11 mouse cellular contexts compared by ENCODE assay signal in the genomic region with DNA sequence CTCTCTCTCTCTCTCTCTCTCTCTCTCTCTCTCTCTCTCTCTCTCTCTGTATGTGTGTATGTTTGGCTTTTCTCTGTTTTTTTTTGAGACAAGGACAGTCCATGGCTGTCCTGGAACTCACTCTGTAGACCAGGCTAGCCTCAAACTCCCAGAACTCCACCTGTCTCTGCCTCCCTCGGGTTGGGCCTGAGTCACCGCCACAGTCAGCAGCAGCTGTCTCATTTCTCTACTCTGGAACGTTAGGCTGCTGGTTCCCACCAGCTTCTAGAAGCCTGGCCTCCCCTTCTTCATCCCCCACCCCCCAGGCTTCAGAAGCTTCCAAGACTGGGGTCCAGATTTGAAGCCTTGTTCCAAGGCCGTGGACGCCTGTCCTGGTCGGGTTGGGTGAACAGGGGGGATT. TPM values are rescaled to one million over a fixed set of nuclear protein-coding genes. Genes with fewer than 3 reads are reported as not detected.
DNase-seq lines count a peak whose midpoint lies in the region; ATAC-seq lines count a peak whose summit lies in the region.
"Had no signal": no experiment of that assay in that cellular context is flagged by ENCODE, and none has a peak within 500 bp of the region (broad histone marks: within the 10 kb centered on the region; RNA-seq: fewer than 3 reads in every experiment).

No protein-coding gene starts in this region.

- no peaks in the 10 kb centered on the region for H3K36me3 ChIP-seq in hindbrain, embryonic 12.5 days
- no peaks in the 10 kb centered on the region for H3K36me3 ChIP-seq in hindbrain, embryonic 11.5 days (ENCODE audit: control insufficient read depth, insufficient read depth, low read length)
- no peaks in the 10 kb centered on the region for H3K36me3 ChIP-seq in embryonic facial prominence, embryonic 12.5 days
- no peaks in the 10 kb centered on the region for H3K36me3 ChIP-seq in intestine, embryonic 16.5 days (ENCODE audit: control insufficient read depth, insufficient read depth, low read length)
- H3K36me3 ChIP-seq in midbrain, embryonic 15.5 days (replicated peaks), result no peaks in the 10 kb centered on the region

- peak overlapping the region; percentile 25; the same call in 1 of the 2 replicates for H3K27ac ChIP-seq in hindbrain, embryonic 12.5 days
- no peak overlapping the region for H3K27ac ChIP-seq in hindbrain, embryonic 11.5 days (ENCODE audit: low read depth, low read length)
- H3K27ac ChIP-seq in embryonic facial prominence, embryonic 12.5 days, result 0 out of 2 replicates have a peak overlapping the region, but pooled peaks have one; percentile 36
- H3K27ac ChIP-seq in intestine, embryonic 16.5 days (ENCODE audit: low read length), result peak overlapping the region; percentile 61; the same call in 1 of the 2 replicates
- H3K27ac ChIP-seq in midbrain, embryonic 15.5 days, result no peak overlapping the region

- H3K4me1 ChIP-seq in hindbrain, embryonic 12.5 days, result peaks cover 10% of the 10 kb centered on the region
- peaks cover 5% of the 10 kb centered on the region; the same call in 1 of the 2 replicates for H3K4me1 ChIP-seq in hindbrain, embryonic 11.5 days (replicated peaks; ENCODE audit: control insufficient read depth, insufficient read depth, low read length)
- peaks cover 7% of the 10 kb centered on the region for H3K4me1 ChIP-seq in embryonic facial prominence, embryonic 12.5 days
- H3K4me1 ChIP-seq in intestine, embryonic 16.5 days (ENCODE audit: control insufficient read depth, insufficient read depth, low read length), result peaks cover 20% of the 10 kb centered on the region
- H3K4me1 ChIP-seq in midbrain, embryonic 15.5 days, result peaks cover 6% of the 10 kb centered on the region

- H3K4me2 ChIP-seq in hindbrain, embryonic 12.5 days (replicated peaks), result peak overlapping the region; percentile 40; the same call in 1 of the 2 replicates
- H3K4me2 ChIP-seq in hindbrain, embryonic 11.5 days (replicated peaks; ENCODE audit: low read depth, low read length), result no peak overlapping the region
- peak overlapping the region; percentile 41; the same call in 1 of the 2 replicates for H3K4me2 ChIP-seq in embryonic facial prominence, embryonic 12.5 days (replicated peaks)
- H3K4me2 ChIP-seq in intestine, embryonic 16.5 days (ENCODE audit: low read depth, low read length), result no peak overlapping the region; the same call in 1 of the 2 replicates
- H3K4me2 ChIP-seq in midbrain, embryonic 15.5 days, result peak overlapping the region; percentile 45; the same call in 1 of the 2 replicates

- intact Hi-C loops in left cerebral cortex, postnatal 10 days (cut with DNase I), result no loop called here

- H3K27me3 ChIP-seq in hindbrain, embryonic 12.5 days, result no peaks in the 10 kb centered on the region
- H3K27me3 ChIP-seq in hindbrain, embryonic 11.5 days (ENCODE audit: control insufficient read depth, insufficient read depth, low read length), result no peaks in the 10 kb centered on the region
- no peaks in the 10 kb centered on the region for H3K27me3 ChIP-seq in embryonic facial prominence, embryonic 12.5 days
- H3K27me3 ChIP-seq in intestine, embryonic 16.5 days (replicated peaks; ENCODE audit: control insufficient read depth, insufficient read depth, low read length), result no peaks in the 10 kb centered on the region
- no peaks in the 10 kb centered on the region for H3K27me3 ChIP-seq in midbrain, embryonic 15.5 days (replicated peaks)

- 78% methylated on average over 6 of the region's 6 CpGs for WGBS in hindbrain, embryonic 12.5 days
- 77% methylated on average over 6 of the region's 6 CpGs for WGBS in hindbrain, embryonic 11.5 days
- 76% methylated on average over 6 of the region's 6 CpGs for WGBS in embryonic facial prominence, embryonic 12.5 days
- WGBS in intestine, embryonic 16.5 days, result 46% methylated on average over 6 of the region's 6 CpGs
- WGBS in midbrain, embryonic 15.5 days, result 67% methylated on average over 6 of the region's 6 CpGs

- ATAC-seq in hindbrain, embryonic 12.5 days (ENCODE audit: low FRiP score), result no peak
- no peak for ATAC-seq in hindbrain, embryonic 11.5 days (ENCODE audit: low FRiP score)
- no peak for ATAC-seq in embryonic facial prominence, embryonic 12.5 days (ENCODE audit: insufficient number of reproducible peaks, insufficient read depth, low FRiP score, low TSS enrichment)
- peak; percentile 21; the same call in 1 of the 2 replicates for ATAC-seq in intestine, embryonic 16.5 days
- no peak for ATAC-seq in midbrain, embryonic 15.5 days (replicated peaks)
- ATAC-seq: activated CD4-positive, CD25-positive, alpha-beta regulatory T cell, adult 4 months had no signal

- H3K9me3 ChIP-seq in hindbrain, embryonic 12.5 days (replicated peaks), result no peaks in the 10 kb centered on the region
- no peaks in the 10 kb centered on the region for H3K9me3 ChIP-seq in hindbrain, embryonic 11.5 days (ENCODE audit: control insufficient read depth, low read length)
- no peaks in the 10 kb centered on the region for H3K9me3 ChIP-seq in embryonic facial prominence, embryonic 12.5 days
- H3K9me3 ChIP-seq in intestine, embryonic 16.5 days (ENCODE audit: control insufficient read depth, low read length), result no peaks in the 10 kb centered on the region
- H3K9me3 ChIP-seq in midbrain, embryonic 15.5 days, result no peaks in the 10 kb centered on the region

- H3K4me3 ChIP-seq in hindbrain, embryonic 12.5 days, result 0 out of 2 replicates have a peak overlapping the region, but pooled peaks have one; percentile 12
- H3K4me3 ChIP-seq in hindbrain, embryonic 11.5 days (ENCODE audit: low read depth, low read length), result no peak overlapping the region
- no peak overlapping the region for H3K4me3 ChIP-seq in embryonic facial prominence, embryonic 12.5 days
- no peak overlapping the region for H3K4me3 ChIP-seq in intestine, embryonic 16.5 days (ENCODE audit: low read length)
- no peak overlapping the region for H3K4me3 ChIP-seq in midbrain, embryonic 15.5 days

- no peak for DNase-seq in hindbrain, embryonic 11.5 days (ENCODE audit: low spot score)
- no peak for DNase-seq in left cerebral cortex, postnatal 10 days (ENCODE audit: extremely low spot score in 1 of 2, low spot score in 2 of 2)
- no peak for DNase-seq in cerebellum, adult 18-20 months

- no peak overlapping the region for H3K9ac ChIP-seq in hindbrain, embryonic 12.5 days
- H3K9ac ChIP-seq in hindbrain, embryonic 11.5 days (ENCODE audit: low read depth, low read length), result no peak overlapping the region
- no peak overlapping the region for H3K9ac ChIP-seq in embryonic facial prominence, embryonic 12.5 days
- peak overlapping the region; percentile 19; the same call in 1 of the 2 replicates for H3K9ac ChIP-seq in intestine, embryonic 16.5 days (ENCODE audit: low read depth, low read length)
- no peak overlapping the region for H3K9ac ChIP-seq in midbrain, embryonic 15.5 days

RNA-seq across cellular contexts. Expression of gene Slc22a20, which starts 3.6 kb away (rescaled TPM):
- polyA plus RNA-seq in hindbrain, embryonic 12.5 days (2016; fragmentation: Nextera tagmentation; extraction: Ambion mirVana), result not detected in 2 replicates
- not detected in 2 replicates for polyA plus RNA-seq in hindbrain, embryonic 11.5 days (2014; fragmentation: Nextera tagmentation; extraction: Ambion mirVana)
- polyA plus RNA-seq in embryonic facial prominence, embryonic 12.5 days (2016; fragmentation: Nextera tagmentation; extraction: Ambion mirVana), result not detected in 2 replicates
- not detected in 2 replicates for polyA plus RNA-seq in intestine, embryonic 16.5 days (2015; fragmentation: Nextera tagmentation; extraction: Ambion mirVana)
- polyA plus RNA-seq in midbrain, embryonic 15.5 days (2015; fragmentation: Nextera tagmentation; extraction: Ambion mirVana), result not detected in 2 replicates
- not detected for total RNA-seq in left cerebral cortex, postnatal 10 days (2021)
- total RNA-seq: gastrocnemius, postnatal 14 days; layer of hippocampus, postnatal 14 days had no signal
- polyA plus RNA-seq: activated CD4-positive, CD25-positive, alpha-beta regulatory T cell, adult 4 months; lung, embryonic 16.5 days had no signal

RNA-seq across cellular contexts. Expression of gene Pola2, which starts 25.6 kb away (rescaled TPM):
- 47.4 and 49.2 TPM in 2 replicates for polyA plus RNA-seq in hindbrain, embryonic 12.5 days (2016; fragmentation: Nextera tagmentation; extraction: Ambion mirVana)
- polyA plus RNA-seq in hindbrain, embryonic 11.5 days (2014; fragmentation: Nextera tagmentation; extraction: Ambion mirVana), result 67.7 and 68.3 TPM in 2 replicates
- 80.5 and 82.9 TPM in 2 replicates for polyA plus RNA-seq in embryonic facial prominence, embryonic 12.5 days (2016; fragmentation: Nextera tagmentation; extraction: Ambion mirVana)
- 58.4 and 61.7 TPM in 2 replicates for polyA plus RNA-seq in intestine, embryonic 16.5 days (2015; fragmentation: Nextera tagmentation; extraction: Ambion mirVana)
- 25.3 and 25.4 TPM in 2 replicates for polyA plus RNA-seq in midbrain, embryonic 15.5 days (2015; fragmentation: Nextera tagmentation; extraction: Ambion mirVana)
- 10 to 100 TPM in 1 of 2 experiments, 1 to 10 TPM in 1; 8.0 to 10.7 TPM for total RNA-seq in left cerebral cortex, postnatal 10 days (2021)

RNA-seq across cellular contexts. Expression of gene Capn1, which starts 26.1 kb away (rescaled TPM):
- 5.5 and 7.7 TPM in 2 replicates for polyA plus RNA-seq in hindbrain, embryonic 12.5 days (2016; fragmentation: Nextera tagmentation; extraction: Ambion mirVana)
- polyA plus RNA-seq in hindbrain, embryonic 11.5 days (2014; fragmentation: Nextera tagmentation; extraction: Ambion mirVana), result 3.8 and 4.2 TPM in 2 replicates
- 7.0 and 7.7 TPM in 2 replicates for polyA plus RNA-seq in embryonic facial prominence, embryonic 12.5 days (2016; fragmentation: Nextera tagmentation; extraction: Ambion mirVana)
- 11.8 and 12.4 TPM in 2 replicates for polyA plus RNA-seq in intestine, embryonic 16.5 days (2015; fragmentation: Nextera tagmentation; extraction: Ambion mirVana)
- 2.9 and 3.3 TPM in 2 replicates for polyA plus RNA-seq in midbrain, embryonic 15.5 days (2015; fragmentation: Nextera tagmentation; extraction: Ambion mirVana)
- 10 to 100 TPM; 18.2 to 19.3 TPM for total RNA-seq in left cerebral cortex, postnatal 10 days (2021)

RNA-seq across cellular contexts. Expression of gene Syvn1, which starts 56.8 kb away (rescaled TPM):
- polyA plus RNA-seq in hindbrain, embryonic 12.5 days (2016; fragmentation: Nextera tagmentation; extraction: Ambion mirVana), result 31.7 and 32.8 TPM in 2 replicates
- 23.9 and 27.1 TPM in 2 replicates for polyA plus RNA-seq in hindbrain, embryonic 11.5 days (2014; fragmentation: Nextera tagmentation; extraction: Ambion mirVana)
- polyA plus RNA-seq in embryonic facial prominence, embryonic 12.5 days (2016; fragmentation: Nextera tagmentation; extraction: Ambion mirVana), result 26.4 and 29.8 TPM in 2 replicates
- 29.1 and 36.4 TPM in 2 replicates for polyA plus RNA-seq in intestine, embryonic 16.5 days (2015; fragmentation: Nextera tagmentation; extraction: Ambion mirVana)
- polyA plus RNA-seq in midbrain, embryonic 15.5 days (2015; fragmentation: Nextera tagmentation; extraction: Ambion mirVana), result 36.8 and 39.3 TPM in 2 replicates
- 10 to 100 TPM; 39.3 to 40.2 TPM for total RNA-seq in left cerebral cortex, postnatal 10 days (2021)

Comparison
In these comparisons a context has a peak if more than half of its experiments do, and no peak if none do; other contexts are left out.
1. H3K27ac ChIP-seq: peak in hindbrain, embryonic 12.5 days (single experiment), embryonic facial prominence, embryonic 12.5 days (single experiment) and intestine, embryonic 16.5 days (single experiment); none in hindbrain, embryonic 11.5 days (single experiment) and midbrain, embryonic 15.5 days (single experiment).
2. H3K4me2 ChIP-seq: peak in hindbrain, embryonic 12.5 days (single experiment), embryonic facial prominence, embryonic 12.5 days (single experiment) and midbrain, embryonic 15.5 days (single experiment); none in hindbrain, embryonic 11.5 days (single experiment) and intestine, embryonic 16.5 days (single experiment).